Mouse (Mus musculus): Measurements from ENCODE around the gene Gm14399.
"Not testable (repeated sequence)": the region's sequence is repeated elsewhere in the genome, so short reads cannot be mapped to it uniquely, and the experiment has no call there.

The Gm14399 gene

GRCm38 (mm10) chr2:175141993-175142295, at the start of gene Gm14399:
TSS of gene Gm14399 (minus strand) at chr2:175142012.
- not testable (repeated sequence) for DNase-seq (ENCODE audit: low spot score in 2 of 2)

GRCm38 (mm10) chr2:175179008-175179407, 37.2 kb upstream of the Gm14399 start:
- not testable (repeated sequence) for DNase-seq (ENCODE audit: low spot score in 2 of 2)

- DNase-seq (ENCODE audit: low spot score in 2 of 2): no peak
Measured at GRCm38 (mm10) chr2:175176312-175176711, 34.5 kb upstream of the Gm14399 start.

GRCm38 (mm10) chr2:175175401-175176180, 33.8 kb upstream of the Gm14399 start, which contains the start of gene Gm14443:
TSS of gene Gm14443 (minus strand) at chr2:175175871.
- not testable (repeated sequence) for DNase-seq (ENCODE audit: low spot score in 2 of 2)

- DNase-seq (ENCODE audit: low spot score in 2 of 2): not testable (repeated sequence)
Measured at GRCm38 (mm10) chr2:175174058-175174457, 32.2 kb upstream of the Gm14399 start.

- DNase-seq (ENCODE audit: low spot score in 2 of 2): not testable (repeated sequence)
Measured at GRCm38 (mm10) chr2:175172906-175173595, 31.2 kb upstream of the Gm14399 start.

- DNase-seq (ENCODE audit: low spot score in 2 of 2): no peak
Measured at GRCm38 (mm10) chr2:175172123-175172522, 30.3 kb upstream of the Gm14399 start.

- DNase-seq (ENCODE audit: low spot score in 2 of 2): not testable (repeated sequence)
Measured at GRCm38 (mm10) chr2:175166870-175167269, 25.1 kb upstream of the Gm14399 start.

- not testable (repeated sequence) for DNase-seq (ENCODE audit: low spot score in 2 of 2)
Measured at GRCm38 (mm10) chr2:175165110-175165509, 23.3 kb upstream of the Gm14399 start.

- not testable (repeated sequence) for DNase-seq (ENCODE audit: low spot score in 2 of 2)
Measured at GRCm38 (mm10) chr2:175161438-175161837, 19.6 kb upstream of the Gm14399 start.

GRCm38 (mm10) chr2:175158642-175159041, 16.8 kb upstream of the Gm14399 start:
- DNase-seq (ENCODE audit: low spot score in 2 of 2): no peak

GRCm38 (mm10) chr2:175156696-175157095, 14.9 kb upstream of the Gm14399 start:
- DNase-seq (ENCODE audit: low spot score in 2 of 2): no peak

- not testable (repeated sequence) for DNase-seq (ENCODE audit: low spot score in 2 of 2)
Measured at GRCm38 (mm10) chr2:175141118-175141992, 457 bp downstream of the Gm14399 start.

- DNase-seq (ENCODE audit: low spot score in 2 of 2): not testable (repeated sequence)
Measured at GRCm38 (mm10) chr2:175140624-175141023, 1.2 kb downstream of the Gm14399 start.
